Mouse (Mus musculus) NIH3T3 (cell line): Measurements from ENCODE around the gene Prss36.

Experiments used
- DNase-seq: peaks from one replicate; pipeline ENCODE4 v3.0.0-alpha.2; 2012; ENCODE audit warnings: low read depth

Gene Prss36

DNA sequence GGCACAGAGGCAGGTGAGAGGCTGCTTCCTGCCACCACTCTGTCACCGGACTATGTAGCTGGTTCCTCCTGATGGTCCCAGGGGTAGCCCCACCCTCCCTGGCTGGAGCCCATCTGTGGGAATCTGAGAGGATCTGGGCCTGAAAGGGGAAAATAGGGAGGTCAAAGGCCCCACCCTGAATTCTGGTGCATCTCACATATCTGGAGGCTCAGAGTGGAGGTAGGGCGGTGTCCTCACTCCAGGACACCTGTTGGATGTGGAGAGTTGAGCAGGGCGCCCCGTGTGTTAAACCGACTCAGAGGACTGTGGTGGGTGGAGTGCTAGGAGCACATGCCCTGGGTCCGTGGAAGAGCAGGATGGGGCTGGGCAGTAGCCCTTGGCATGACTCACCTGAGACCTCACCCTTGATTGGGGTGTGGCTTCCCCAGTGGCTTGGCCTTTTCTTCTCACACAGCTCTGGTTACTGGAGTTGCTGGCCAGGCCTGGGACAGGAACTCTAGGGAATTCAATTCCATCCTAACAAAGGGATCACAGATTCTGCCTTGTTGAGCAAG lies at the start of gene Prss36:
TSS of gene Prss36 (minus strand) at position 256 of the 554 bp plus-strand sequence.
- DNase-seq, result peak; percentile 20

DNA sequence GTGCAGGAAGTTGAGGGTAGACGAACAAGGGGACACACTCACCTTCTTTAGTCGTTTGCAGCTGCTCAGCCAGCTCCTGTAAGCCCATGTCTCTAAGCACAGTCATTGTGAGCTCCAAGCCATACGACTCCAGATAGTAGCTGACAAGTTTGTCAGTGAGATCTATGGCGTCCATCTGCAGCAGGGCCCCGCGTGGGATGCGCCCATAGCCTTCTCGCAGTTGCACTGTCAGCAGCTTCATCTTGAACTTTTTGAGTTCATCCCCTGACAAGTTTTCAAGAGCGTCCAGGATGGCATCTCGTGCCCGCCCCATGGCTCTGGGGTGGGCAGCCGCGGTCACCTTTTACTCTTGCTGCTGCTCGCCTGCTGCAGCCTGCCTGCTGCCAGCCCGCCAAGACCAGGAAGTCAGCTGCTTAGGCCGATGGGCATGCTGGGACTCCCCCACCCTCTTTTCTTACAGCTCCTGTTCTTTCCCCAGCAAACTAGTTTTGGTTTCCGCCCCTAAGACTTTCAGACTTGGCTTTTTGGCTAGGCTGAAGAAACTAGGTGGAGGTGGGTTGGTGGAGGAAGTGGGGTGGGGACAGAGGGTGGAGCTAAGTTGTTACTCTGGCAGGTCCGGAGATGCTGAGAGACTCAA lies 46.9 kb upstream of the Prss36 start, which contains the start of gene Pycard:
TSS of gene Pycard (minus strand) at position 527 of the 637 bp plus-strand sequence.
- DNase-seq, result no peak

DNA sequence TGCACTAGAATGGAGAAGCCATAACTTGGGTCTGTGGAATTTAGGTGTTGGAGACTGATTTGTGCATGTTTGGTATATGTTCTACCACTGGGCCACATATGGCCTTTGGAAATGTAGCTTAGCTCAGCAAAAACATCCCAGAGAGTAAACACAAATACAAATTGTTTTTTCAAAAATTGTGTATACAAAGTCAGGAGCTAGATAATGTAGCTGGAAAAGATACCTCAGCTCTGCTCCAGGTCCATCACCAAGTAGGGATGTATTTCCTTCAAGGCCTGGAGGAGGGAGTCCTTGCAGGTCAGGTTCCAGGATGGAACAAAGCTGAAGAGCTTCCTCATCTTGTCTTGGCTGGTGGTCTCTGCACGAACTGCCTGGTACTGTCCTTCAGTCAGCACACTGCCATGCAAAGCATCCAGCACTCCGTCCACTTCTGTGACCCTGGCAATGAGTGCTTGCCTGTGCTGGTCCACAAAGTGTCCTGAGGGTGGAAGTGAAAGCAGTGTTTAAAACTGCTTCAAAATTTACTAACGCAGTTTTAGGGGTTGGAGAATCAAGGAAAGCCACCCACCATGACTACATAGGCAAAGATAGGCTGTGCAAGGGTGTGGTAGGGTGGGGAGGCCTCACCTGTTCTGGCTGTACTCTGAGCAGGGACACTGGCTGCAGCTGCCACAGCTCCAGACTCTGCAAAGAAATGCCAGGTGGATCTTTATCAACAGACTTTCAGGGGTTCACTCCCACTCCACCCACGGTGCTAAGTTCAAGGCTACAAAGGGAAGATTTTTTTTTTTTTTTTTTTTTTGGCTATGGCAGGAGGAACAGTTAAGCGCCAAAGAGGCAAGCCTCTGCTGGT lies 46.2 kb upstream of the Prss36 start:
- no peak for DNase-seq

- peak; percentile 81 for DNase-seq
These were observed 45.3 kb upstream of the Prss36 start for GRCm38 (mm10) chr7:127991643-127992487.

- no peak for DNase-seq
These were observed 42.4 kb upstream of the Prss36 start for GRCm38 (mm10) chr7:127988904-127989303.

GRCm38 (mm10) chr7:127980606-127981005 lies 34.1 kb upstream of the Prss36 start:
- DNase-seq, result no peak

DNA sequence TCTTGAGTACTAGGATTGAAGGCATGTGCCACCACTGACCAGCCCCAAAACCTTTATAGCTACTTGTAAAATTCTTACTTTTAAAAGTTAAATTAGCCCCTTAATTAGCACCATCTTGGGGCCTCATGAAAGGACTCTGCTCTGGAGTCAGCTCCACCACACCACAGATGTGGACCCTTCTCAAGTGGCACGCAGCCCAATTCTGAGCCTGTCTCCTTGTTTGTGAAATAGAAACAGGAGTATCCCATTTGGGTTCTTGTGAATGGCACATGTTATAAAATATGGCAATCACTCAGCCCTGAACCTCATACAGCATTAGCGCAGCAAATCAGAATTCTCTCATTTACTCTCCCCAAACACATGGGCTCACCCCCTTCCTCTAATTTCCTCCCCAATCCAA lies 32.3 kb upstream of the Prss36 start:
- DNase-seq, result no peak

- DNase-seq, result no peak
These were observed 27.9 kb upstream of the Prss36 start for GRCm38 (mm10) chr7:127974413-127974930.

GRCm38 (mm10) chr7:127967922-127968828 lies 21.6 kb upstream of the Prss36 start:
- peak; percentile 86 for DNase-seq

DNA sequence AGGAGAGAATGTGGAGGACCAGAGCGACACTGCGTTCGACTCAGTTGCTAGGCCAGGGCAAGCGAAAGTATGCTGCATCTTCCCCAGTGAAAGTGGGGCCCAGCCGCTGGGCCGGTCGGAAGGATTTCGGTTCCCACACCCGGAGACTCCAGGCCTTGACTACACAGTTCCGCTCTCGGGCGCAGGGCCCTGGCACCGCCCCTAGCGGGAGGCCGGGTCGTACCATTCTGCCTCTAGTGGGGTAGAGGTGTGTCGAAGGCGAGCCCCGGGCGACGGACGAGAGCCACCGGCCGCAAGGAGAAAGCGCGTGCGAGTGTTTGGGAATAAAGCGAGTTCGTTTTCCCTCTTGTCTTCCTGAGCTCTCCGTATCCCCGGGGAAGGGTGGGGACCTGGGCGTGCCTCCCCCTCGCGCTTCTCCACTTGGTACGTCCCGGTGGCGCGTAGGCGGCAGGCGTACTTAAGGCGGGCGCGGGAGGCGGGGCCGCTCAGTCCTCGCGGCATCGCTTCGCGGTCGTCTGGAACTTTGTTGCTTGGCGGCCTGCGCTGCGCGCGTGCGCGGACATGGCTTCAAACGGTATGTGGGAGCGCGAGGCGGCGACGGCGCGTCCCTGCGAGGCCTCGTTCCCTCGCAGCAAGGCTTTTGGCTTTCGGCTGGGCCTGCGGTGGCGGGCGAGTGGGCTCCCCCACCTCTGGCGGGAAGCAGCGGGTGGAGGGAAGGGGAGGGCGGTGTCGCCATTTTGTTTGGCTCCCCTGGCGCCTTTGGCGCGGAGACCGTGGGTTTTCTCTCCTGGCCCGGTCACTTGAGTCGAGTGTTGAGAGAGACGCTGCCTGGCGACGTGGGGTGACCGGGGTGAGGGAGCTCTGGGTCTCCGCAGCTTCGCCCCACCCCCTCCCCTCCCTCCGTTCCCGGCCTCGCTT lies 20.7 kb upstream of the Prss36 start, which contains the start of gene Fus:
TSS of gene Fus (plus strand) at position 454 of the 918 bp plus-strand sequence.
- peak; percentile 94 for DNase-seq

- peak; percentile 34 for DNase-seq
These were observed 19.9 kb upstream of the Prss36 start for GRCm38 (mm10) chr7:127966371-127966918.

DNA sequence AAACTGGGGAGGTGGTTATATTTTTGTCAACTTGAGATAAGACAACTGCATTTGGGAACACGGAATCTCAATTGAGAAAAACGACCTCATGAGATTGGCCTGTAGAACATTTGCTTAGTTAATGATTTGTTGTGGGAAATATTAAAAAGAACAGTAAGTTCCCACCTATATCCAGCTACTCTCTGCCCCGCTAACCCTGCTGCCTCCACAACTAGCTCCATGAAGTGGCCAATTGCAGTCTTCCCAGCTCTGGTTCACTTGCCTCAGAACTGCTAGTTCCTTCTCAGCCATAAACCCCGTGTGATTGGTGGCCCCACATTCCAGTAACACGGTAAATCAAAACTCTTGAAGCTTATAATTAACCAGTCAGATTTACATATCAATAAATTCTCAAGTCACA lies 12.8 kb upstream of the Prss36 start:
- no peak for DNase-seq

DNA sequence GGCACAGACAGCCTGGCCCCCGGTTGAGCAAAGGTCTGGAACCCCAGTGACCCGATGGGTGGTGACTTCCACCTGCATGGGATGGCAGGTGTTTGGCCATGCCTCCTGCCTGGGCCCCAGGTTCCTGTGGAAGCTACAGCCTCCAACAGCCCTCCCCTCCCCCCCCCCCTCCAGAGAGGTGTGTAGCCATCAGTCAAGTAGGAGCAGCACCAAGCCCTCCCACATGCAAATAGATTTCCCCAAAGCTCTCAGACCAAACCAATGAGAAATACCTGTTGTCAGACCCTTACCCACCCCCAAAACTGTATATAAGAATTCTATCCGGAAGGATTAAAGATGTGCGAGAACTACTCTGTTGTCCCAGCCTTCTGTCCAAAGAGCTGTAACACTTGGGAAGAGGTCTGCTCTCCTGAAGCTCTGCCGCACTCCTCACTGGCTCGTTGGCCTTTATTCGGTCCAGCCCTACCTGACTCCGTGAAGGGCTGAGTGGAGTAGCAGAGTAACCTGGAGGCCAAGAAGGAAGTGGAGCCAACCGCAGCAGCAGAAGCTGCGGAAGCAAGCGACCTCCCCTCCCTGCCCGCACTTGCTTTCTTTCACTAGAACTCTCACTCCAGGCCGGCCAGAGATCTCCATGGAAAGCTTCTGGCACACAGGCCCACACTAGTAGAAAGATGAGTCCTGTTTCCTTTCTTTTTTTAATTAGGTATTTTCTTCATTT lies 6.5 kb upstream of the Prss36 start:
- DNase-seq, result no peak

DNA sequence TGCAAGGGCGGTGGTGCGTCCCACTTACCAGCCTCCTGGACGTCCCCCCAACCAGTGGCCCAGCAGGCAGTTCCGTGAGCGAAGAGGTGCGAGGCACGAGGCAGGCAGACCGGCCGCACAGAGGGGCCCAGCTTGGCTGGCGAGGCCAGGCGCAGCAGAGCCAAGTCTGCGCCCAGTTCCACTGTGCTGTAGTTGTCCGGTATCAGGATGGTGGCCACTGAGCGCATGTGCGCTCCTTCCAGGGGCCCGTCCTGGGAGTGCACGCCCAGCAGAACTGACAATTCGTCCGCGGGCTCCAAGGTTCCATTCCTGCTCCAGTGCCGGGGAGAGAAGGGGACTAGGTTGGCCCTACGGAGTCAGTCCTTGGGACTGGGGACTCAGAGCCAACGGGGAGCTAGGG lies 1.9 kb downstream of the Prss36 start:
- no peak for DNase-seq

DNA sequence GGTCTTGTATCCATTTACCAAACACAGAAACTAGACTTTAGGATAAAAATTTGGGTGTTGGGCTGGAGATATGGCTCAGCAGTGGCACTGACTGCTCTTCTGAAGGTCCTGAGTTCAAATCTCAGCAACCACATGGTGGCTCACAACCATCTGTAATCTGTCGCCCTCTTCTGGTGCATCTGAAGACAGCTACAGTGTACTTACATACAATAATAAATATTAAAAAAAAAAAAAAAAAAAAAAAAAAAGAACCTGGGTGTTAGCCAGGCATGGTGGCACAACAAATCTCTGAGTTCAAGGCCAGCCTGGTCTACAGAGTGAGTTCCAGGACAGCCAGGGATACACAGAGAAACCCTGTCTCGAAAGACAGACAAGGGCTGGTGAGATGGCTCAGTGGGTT lies 4.4 kb downstream of the Prss36 start:
- peak; percentile 50 for DNase-seq

GRCm38 (mm10) chr7:127936216-127936884 lies 10.2 kb downstream of the Prss36 start:
- no peak for DNase-seq

GRCm38 (mm10) chr7:127935748-127936159 lies 10.8 kb downstream of the Prss36 start:
- no peak for DNase-seq
